Mouse (Mus musculus) small intestine, adult 10 weeks (tissue): ENCODE results near the gene Kcns3. TPM values are rescaled to one million over a fixed set of nuclear protein-coding genes. Genes with fewer than 3 reads are reported as not detected.

Experiments
- polyA plus RNA-seq: library from polyadenylated mRNA; stranded (reverse); fragments of 350-450 nt; fragmentation: Illumina TruSeq; extraction: RNeasy Lipid Tissue Mini Kit (QIAGEN cat#74804); gene quantifications from one replicate; pipeline ENCODE4 v1.2.3, GENCODE M21; 2014; ENCODE audit warnings: low replicate concordance

Gene Kcns3
- 9.0 TPM for polyA plus RNA-seq

GRCm38 (mm10) chr12:11151015-11151414 is at the start of gene Kcns3:
TSS of gene Kcns3 (minus strand) at chr12:11151056.

Other genes with a start within 250 kb of the Kcns3 start
- not detected for gene Msgn1, start 57.9 kb upstream of the Kcns3 start, polyA plus RNA-seq
- gene Gen1, start 114.7 kb upstream of the Kcns3 start, polyA plus RNA-seq, result 9.7 TPM
- 77.8 TPM for gene Smc6, start 114.8 kb upstream of the Kcns3 start, polyA plus RNA-seq